Mouse (Mus musculus) gastrocnemius, postnatal 36 days (tissue): ENCODE measurements around the gene Guca1b. TPM values are rescaled to one million over a fixed set of nuclear protein-coding genes. Genes with fewer than 3 reads are reported as not detected.

ENCODE experiments used
- total RNA-seq, 2 experiments: library from RNA; stranded (reverse); gene quantifications; 2 replicates each; pipeline ENCODE4 v1.2.3; 2021

Guca1b gene
- total RNA-seq, 2 experiments from 2014 or later = 0.31 to 0.35 TPM

Other genes starting within 250 kb of the Guca1b start
- gene Mrps10, start 16.5 kb upstream of the Guca1b start, total RNA-seq = 10 to 100 TPM; 31.9 to 33.7 TPM
- gene Guca1a, start 15.2 kb downstream of the Guca1b start, total RNA-seq = not detected
- under 1 TPM; 0.13 to 0.35 TPM for gene AI661453, start 51.2 kb downstream of the Guca1b start, total RNA-seq
- gene 1700001C19Rik, start 52.0 kb downstream of the Guca1b start, total RNA-seq = not detected
- 10 to 100 TPM; 10.4 to 12.8 TPM for gene Taf8, start 116.9 kb downstream of the Guca1b start, total RNA-seq
- gene Ccnd3, start 119.7 kb downstream of the Guca1b start, total RNA-seq = 10 to 100 TPM; 31.4 to 31.5 TPM
- 10 to 100 TPM; 13.8 to 14.2 TPM for gene Bysl, start 226.1 kb downstream of the Guca1b start, total RNA-seq
- 10 to 100 TPM; 12.9 to 14.9 TPM for gene Med20, start 226.2 kb downstream of the Guca1b start, total RNA-seq
- 1 to 10 TPM in 1 of 2 experiments, under 1 TPM in 1; 0.42 to 1.3 TPM for gene Gm20517, start 226.2 kb downstream of the Guca1b start, total RNA-seq
- gene Usp49, start 245.3 kb downstream of the Guca1b start, total RNA-seq = 1 to 10 TPM; 3.2 to 3.3 TPM